Mouse (Mus musculus): Measurements from ENCODE around the gene Haghl. TPM values are rescaled to one million over a fixed set of nuclear protein-coding genes. Genes with fewer than 3 reads are reported as not detected.
"Not testable (repeated sequence)": the region's sequence is repeated elsewhere in the genome, so short reads cannot be mapped to it uniquely, and the experiment has no call there.

Haghl gene
- polyA plus RNA-seq, 1 experiment from 2014 or later: 80.7 TPM

- peak within 1 kb of the TSS; percentile 70 for H3K27ac ChIP-seq
- H3K27me3 ChIP-seq (ENCODE audit: low read depth, poor library complexity, severe bottlenecking): peaks cover 72% of the 10 kb centered on the region
- peaks cover 26% of the 10 kb centered on the region for H3K4me1 ChIP-seq
- no peaks in the 10 kb centered on the region for H3K9me3 ChIP-seq (replicated peaks)
- DNase-seq (ENCODE audit: low spot score): peak; percentile 78
- WGBS: under 1% methylated on average over 93 of the region's 100 CpGs
- no peaks in the 10 kb centered on the region for H3K36me3 ChIP-seq
- H3K4me3 ChIP-seq: peak within 1 kb of the TSS; percentile 77
Measured at GRCm38 (mm10) chr17:25808789-25809605, 23.5 kb upstream of the Haghl start, which contains the start of gene Fbxl16. TSS of gene Fbxl16 (plus strand) at chr17:25809085.

DNA sequence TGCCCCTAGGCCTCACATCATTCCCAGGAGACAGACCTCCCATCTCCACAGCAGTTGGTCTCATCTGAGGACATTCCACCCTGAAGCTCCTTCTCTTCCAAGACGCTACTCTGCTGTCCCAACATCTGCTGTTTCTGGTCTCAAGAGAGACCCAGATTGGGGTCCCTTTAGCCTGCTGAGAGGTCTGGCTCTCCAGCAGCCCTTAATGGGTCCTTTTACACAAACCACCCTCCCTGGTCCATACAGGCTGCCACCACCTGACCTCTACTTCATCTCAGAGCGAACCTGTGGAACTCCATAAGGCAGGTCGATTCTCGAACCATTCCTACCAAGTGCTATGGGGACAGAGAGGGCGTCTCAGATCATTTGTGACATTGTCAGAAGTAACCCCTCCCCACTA, 22.6 kb upstream of the Haghl start:
- peak overlapping the region; percentile 70; the same call in 1 of the 2 replicates for H3K27ac ChIP-seq
- H3K36me3 ChIP-seq: no peaks in the 10 kb centered on the region
- peaks cover 25% of the 10 kb centered on the region for H3K4me1 ChIP-seq
- no peak for DNase-seq (ENCODE audit: low spot score)
- no peaks in the 10 kb centered on the region for H3K9me3 ChIP-seq (replicated peaks)
- WGBS: 48% methylated on average over 5 of the region's 5 CpGs
- H3K27me3 ChIP-seq (ENCODE audit: low read depth, poor library complexity, severe bottlenecking): peaks cover 74% of the 10 kb centered on the region
- H3K4me3 ChIP-seq: peak overlapping the region; percentile 77

DNA sequence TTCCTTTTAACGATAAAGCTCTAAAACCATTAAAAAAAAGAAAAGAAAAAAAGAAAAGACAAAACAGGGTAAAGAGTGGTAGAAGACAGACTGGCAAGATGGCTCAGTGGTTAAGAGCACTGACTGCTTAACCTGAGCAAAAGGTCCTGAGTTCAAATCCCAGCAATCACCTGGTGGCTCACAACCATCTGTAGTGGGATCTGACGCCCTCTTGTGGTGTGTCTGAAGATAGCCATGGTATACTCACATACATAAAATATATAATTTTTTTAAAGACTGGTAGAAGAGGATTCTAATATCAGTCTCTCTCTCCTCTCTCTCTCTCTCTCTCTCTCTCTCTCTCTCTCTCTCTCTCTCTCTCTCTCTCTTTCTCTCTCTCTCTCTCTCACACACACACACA, 22.0 kb upstream of the Haghl start:
- 48% methylated on average over 2 of the region's 2 CpGs for WGBS
- H3K36me3 ChIP-seq; H3K4me3 ChIP-seq; H3K27ac ChIP-seq; H3K9me3 ChIP-seq (replicated peaks); DNase-seq (ENCODE audit: low spot score): not testable (repeated sequence)
- peaks cover 74% of the 10 kb centered on the region for H3K27me3 ChIP-seq (ENCODE audit: low read depth, poor library complexity, severe bottlenecking)
- peaks cover 30% of the 10 kb centered on the region for H3K4me1 ChIP-seq

GRCm38 (mm10) chr17:25806507-25806906, 21.0 kb upstream of the Haghl start:
- H3K27me3 ChIP-seq (ENCODE audit: low read depth, poor library complexity, severe bottlenecking): peaks cover 72% of the 10 kb centered on the region
- H3K36me3 ChIP-seq: no peaks in the 10 kb centered on the region
- WGBS: 77% methylated on average over 4 of the region's 4 CpGs
- no peak overlapping the region for H3K4me3 ChIP-seq
- DNase-seq (ENCODE audit: low spot score): no peak
- H3K27ac ChIP-seq: no peak overlapping the region
- H3K9me3 ChIP-seq (replicated peaks): no peaks in the 10 kb centered on the region
- peaks cover 30% of the 10 kb centered on the region for H3K4me1 ChIP-seq

DNA sequence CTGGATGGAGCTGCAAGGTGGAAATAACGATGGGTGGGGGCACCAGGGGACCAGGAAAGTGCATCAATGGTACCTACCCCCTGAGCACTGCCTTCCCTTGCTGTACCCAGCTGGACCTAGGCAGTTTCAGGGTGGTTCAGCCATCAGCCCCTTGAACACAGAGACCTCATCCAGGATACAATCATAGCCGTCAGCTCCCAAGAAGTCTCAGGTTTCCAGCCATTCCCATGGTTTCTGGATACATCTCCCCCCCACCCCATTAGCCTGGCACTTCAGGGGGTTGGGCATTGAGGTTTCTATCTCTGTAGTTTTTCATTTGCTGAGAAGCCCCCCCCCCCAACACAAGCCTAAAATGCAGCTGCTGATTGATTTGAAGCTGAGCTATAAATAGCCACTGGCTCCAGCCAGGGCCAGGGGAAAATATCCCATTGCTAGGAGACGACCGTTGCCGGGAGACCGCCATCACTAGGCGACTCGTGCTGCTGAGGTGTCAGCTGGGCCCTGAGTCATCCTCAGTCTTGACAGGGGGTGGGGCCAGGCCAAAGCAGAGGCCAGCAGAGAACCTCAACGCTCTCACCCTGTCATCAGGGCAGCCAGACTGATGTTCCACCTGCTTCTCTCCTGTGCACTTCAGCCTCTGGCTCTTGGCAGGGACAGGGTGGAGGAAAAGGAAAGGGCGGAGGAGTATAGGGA, 17.5 kb upstream of the Haghl start:
- Histone ChIP-seq H3K27ac (no peak overlapping the region), H3K9me3 (replicated peaks) (no peaks in the 10 kb centered on the region), H3K4me3 (no peak overlapping the region), H3K4me1 (peaks cover 9% of the 10 kb centered on the region), H3K36me3 (no peaks in the 10 kb centered on the region), H3K27me3 (ENCODE audit: low read depth, poor library complexity, severe bottlenecking) (peaks cover 42% of the 10 kb centered on the region)
- DNase-seq (ENCODE audit: low spot score): no peak
- 15% methylated on average over 10 of the region's 10 CpGs for WGBS

- peak; percentile 63 for DNase-seq (ENCODE audit: low spot score)
Measured at GRCm38 (mm10) chr17:25801029-25801428, 15.6 kb upstream of the Haghl start.

DNA sequence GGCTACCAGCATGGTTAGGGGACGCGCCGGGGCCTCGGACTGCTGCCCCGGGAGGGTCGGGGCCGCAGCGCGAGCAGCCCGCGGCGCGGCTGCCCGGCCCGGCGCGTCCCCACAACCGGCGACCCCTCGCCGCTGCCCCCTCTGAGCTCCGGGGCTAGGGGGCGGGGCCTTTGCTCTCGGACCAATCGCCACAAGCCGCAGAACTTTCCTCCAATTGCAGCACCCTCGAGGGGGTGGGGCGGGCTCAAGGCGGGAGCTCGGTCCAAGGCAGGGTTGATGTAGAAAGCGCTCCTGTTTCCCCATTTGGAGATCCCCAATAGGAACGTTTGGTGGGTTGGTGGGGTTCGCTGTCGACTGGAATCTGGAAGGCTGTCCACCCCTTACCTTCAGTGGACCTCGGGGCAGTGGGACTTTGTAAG, 11.5 kb upstream of the Haghl start, which contains the start of gene Metrn:
Metrn (minus strand) TSS at position 186 of the 419 bp plus-strand sequence.
- peaks cover 55% of the 10 kb centered on the region for H3K4me1 ChIP-seq

More at GRCm38 (mm10) chr17:25801029-25801428, 15.6 kb upstream of the Haghl start:
- 11% methylated on average over 6 of the region's 6 CpGs for WGBS
- Histone ChIP-seq H3K36me3 (no peaks in the 10 kb centered on the region), H3K27ac (no peak overlapping the region), H3K4me1 (peaks cover 25% of the 10 kb centered on the region), H3K9me3 (replicated peaks) (no peaks in the 10 kb centered on the region), H3K27me3 (ENCODE audit: low read depth, poor library complexity, severe bottlenecking) (peaks cover 32% of the 10 kb centered on the region), H3K4me3 (no peak overlapping the region)

GRCm38 (mm10) chr17:25796211-25796771, 10.8 kb upstream of the Haghl start:
- peak overlapping the region; percentile 87 for H3K4me3 ChIP-seq
- H3K36me3 ChIP-seq: peaks cover 27% of the 10 kb centered on the region
- H3K4me1 ChIP-seq: peaks cover 62% of the 10 kb centered on the region
- H3K27ac ChIP-seq: peak overlapping the region; percentile 91
- WGBS: under 1% methylated on average over 37 of the region's 37 CpGs
- no peaks in the 10 kb centered on the region for H3K9me3 ChIP-seq (replicated peaks)
- H3K27me3 ChIP-seq (ENCODE audit: low read depth, poor library complexity, severe bottlenecking): peaks cover 2% of the 10 kb centered on the region; the same call in 1 of the 2 replicates
- DNase-seq (ENCODE audit: low spot score): peak; percentile 61

More for the DNA sequence above, 11.5 kb upstream of the Haghl start, which contains the start of gene Metrn:
- Histone ChIP-seq H3K27ac (peak within 1 kb of the TSS; percentile 91), H3K36me3 (peaks cover 27% of the 10 kb centered on the region), H3K9me3 (replicated peaks) (no peaks in the 10 kb centered on the region), H3K27me3 (ENCODE audit: low read depth, poor library complexity, severe bottlenecking) (peaks cover 8% of the 10 kb centered on the region), H3K4me3 (peak within 1 kb of the TSS; percentile 87)
- under 1% methylated on average over 35 of the region's 35 CpGs for WGBS
- peak; percentile 93 for DNase-seq (ENCODE audit: low spot score)

DNA sequence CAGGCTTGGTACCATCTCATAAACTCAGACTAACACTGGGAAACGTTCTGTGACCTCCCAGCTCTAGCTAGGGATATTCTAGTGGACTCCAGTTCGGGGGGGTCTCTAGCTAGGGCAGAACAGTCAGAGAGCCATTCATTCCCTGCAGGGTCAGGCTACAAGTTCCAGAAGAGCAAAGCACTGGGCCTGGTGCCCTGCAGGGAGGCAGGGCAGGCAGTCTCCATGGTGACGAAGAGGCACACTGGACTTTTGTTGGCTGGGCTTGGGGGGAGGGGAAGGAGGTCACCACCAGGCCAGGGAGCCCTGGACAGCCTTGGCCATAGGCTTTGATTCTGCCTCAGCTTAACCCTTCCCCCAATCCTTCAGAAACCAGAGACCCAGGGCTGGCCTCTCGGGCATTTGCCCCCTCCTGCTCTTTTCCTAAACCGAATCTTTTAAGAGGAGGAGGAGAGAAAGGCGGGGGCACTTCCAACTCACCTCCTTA, 10.2 kb upstream of the Haghl start, which contains the start of gene AC134908.4:
AC134908.4 (minus strand) TSS at position 51 of the 484 bp plus-strand sequence.
- no peaks in the 10 kb centered on the region for H3K9me3 ChIP-seq (replicated peaks)
- peaks cover 28% of the 10 kb centered on the region for H3K36me3 ChIP-seq
- H3K27me3 ChIP-seq (ENCODE audit: low read depth, poor library complexity, severe bottlenecking): no peaks in the 10 kb centered on the region
- peaks cover 68% of the 10 kb centered on the region for H3K4me1 ChIP-seq
- H3K27ac ChIP-seq: peak within 1 kb of the TSS; percentile 91
- DNase-seq (ENCODE audit: low spot score): peak; percentile 77
- WGBS: 2% methylated on average over 6 of the region's 6 CpGs
- peak within 1 kb of the TSS; percentile 87 for H3K4me3 ChIP-seq

- Histone ChIP-seq H3K4me3 (peak overlapping the region; percentile 87), H3K27me3 (ENCODE audit: low read depth, poor library complexity, severe bottlenecking) (no peaks in the 10 kb centered on the region), H3K27ac (peak overlapping the region; percentile 91), H3K36me3 (peaks cover 30% of the 10 kb centered on the region), H3K9me3 (replicated peaks) (no peaks in the 10 kb centered on the region), H3K4me1 (peaks cover 70% of the 10 kb centered on the region)
- no peak for DNase-seq (ENCODE audit: low spot score)
- 87% methylated on average over 17 of the region's 17 CpGs for WGBS
Measured at GRCm38 (mm10) chr17:25794998-25795397, 9.5 kb upstream of the Haghl start.

DNA sequence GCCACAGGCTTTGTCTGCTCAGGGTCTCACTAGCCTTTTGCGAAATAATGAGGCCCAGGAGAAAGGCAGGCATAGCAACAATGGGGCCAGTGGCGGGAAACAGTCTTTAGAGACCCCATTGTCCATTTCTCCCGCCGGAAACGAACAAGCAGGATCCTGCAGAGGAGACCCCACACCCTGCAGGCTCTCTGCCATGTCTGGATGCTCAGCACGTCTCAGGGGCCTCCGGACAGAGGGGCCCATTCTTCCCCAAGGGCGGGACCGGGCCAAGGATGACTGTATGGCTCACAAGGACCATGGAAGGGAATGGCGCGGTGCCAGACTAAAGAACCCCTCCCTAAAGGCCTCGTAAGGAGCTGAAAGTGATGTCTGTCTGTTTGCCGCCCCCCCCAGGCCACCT, 8.7 kb upstream of the Haghl start:
- Histone ChIP-seq H3K9me3 (replicated peaks) (no peaks in the 10 kb centered on the region), H3K27ac (peak overlapping the region; percentile 15; the same call in 1 of the 2 replicates), H3K27me3 (ENCODE audit: low read depth, poor library complexity, severe bottlenecking) (no peaks in the 10 kb centered on the region), H3K36me3 (peaks cover 38% of the 10 kb centered on the region), H3K4me3 (peak overlapping the region; percentile 87; the same call in 1 of the 2 replicates), H3K4me1 (peaks cover 70% of the 10 kb centered on the region)
- DNase-seq (ENCODE audit: low spot score): no peak
- 84% methylated on average over 13 of the region's 13 CpGs for WGBS

- DNase-seq (ENCODE audit: low spot score): peak; percentile 75
- H3K36me3 ChIP-seq: peaks cover 52% of the 10 kb centered on the region
- H3K27me3 ChIP-seq (ENCODE audit: low read depth, poor library complexity, severe bottlenecking): no peaks in the 10 kb centered on the region
- H3K4me1 ChIP-seq: peaks cover 68% of the 10 kb centered on the region
- H3K4me3 ChIP-seq: peak within 1 kb of the TSS; percentile 74
- 2% methylated on average over 14 of the region's 14 CpGs for WGBS
- no peaks in the 10 kb centered on the region for H3K9me3 ChIP-seq (replicated peaks)
- H3K27ac ChIP-seq: peak within 1 kb of the TSS; percentile 91
Measured at GRCm38 (mm10) chr17:25792615-25793014, 7.1 kb upstream of the Haghl start, which contains the start of gene Fam173a. TSS of gene Fam173a (minus strand) at chr17:25792901.

All from limb, embryonic 10.5 days (tissue).